Mouse (Mus musculus) lung, adult 18-20 months (tissue): Measurements from ENCODE around the gene Mrs2.
"Not testable (repeated sequence)": the region's sequence is repeated elsewhere in the genome, so short reads cannot be mapped to it uniquely, and the experiment has no call there.

Source experiments
- DNase-seq, 2 experiments: peaks; one replicate each; pipeline ENCODE4 v3.0.0; 2022; ENCODE audit warnings: mixed read lengths in 2 of 2

Mrs2 gene

DNA sequence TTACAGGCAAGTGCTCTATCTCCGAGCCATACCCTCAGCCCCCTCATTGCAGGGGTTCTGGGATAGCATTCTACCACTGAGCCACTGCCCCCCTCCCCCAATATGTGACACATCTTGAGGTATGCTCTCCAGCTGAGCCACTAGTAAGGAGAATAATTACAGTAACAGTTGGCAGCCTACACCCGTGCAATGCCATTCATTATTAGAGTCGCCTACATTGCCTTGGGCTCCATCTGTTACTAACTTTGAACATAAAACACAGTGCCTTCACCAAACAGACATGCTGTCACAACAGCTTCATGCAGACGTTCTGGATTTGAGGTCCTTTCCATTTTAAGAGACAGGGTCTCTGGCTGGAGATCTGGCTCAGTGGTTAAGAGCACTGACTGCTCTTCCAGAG lies 43.8 kb downstream of the Mrs2 start:
- no peak for DNase-seq

- not testable (repeated sequence) for DNase-seq
Measured at GRCm38 (mm10) chr13:24971776-24972175, 48.4 kb downstream of the Mrs2 start.

GRCm38 (mm10) chr13:24965846-24966201 lies 54.4 kb downstream of the Mrs2 start:
- no peak for DNase-seq

DNA sequence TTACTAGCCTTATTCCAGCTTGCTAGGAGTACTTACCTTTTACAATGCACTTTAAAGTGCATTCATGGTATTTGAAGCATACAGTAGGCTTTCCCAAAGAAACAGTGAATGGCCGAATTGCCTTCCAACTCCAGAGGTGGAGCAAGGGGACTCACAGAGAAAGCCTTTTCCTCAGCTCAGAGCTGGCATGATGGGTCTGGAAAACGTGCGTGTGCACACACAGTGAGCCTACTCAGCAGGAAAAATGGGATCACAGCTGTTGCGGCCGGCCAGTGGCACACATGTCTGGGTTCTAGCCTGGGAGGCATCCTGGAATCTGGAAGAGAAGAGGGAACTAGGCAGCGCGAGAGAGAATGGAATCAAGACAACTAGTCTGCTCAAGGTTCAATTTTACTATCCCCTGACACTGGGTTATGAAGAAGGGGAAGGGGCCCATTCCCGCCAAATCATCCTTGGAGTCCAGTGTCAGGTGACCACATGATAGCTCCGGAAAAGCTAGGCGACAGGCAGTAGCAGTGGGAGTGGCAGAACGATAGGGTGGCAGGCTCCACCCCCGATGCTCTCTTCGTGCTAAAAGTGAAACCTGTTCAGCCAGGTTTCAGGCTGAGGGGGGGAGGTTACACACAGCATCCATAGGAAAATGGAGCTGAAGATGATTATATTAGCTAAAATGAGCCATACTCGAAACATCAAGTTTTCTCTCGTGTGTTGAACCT lies 54.9 kb downstream of the Mrs2 start:
- peak; percentile 14 to 17 for DNase-seq

- DNase-seq: no peak
Measured at GRCm38 (mm10) chr13:24962119-24962518, 58.1 kb downstream of the Mrs2 start.

- no peak for DNase-seq
Measured at GRCm38 (mm10) chr13:24960084-24960483, 60.1 kb downstream of the Mrs2 start.

DNA sequence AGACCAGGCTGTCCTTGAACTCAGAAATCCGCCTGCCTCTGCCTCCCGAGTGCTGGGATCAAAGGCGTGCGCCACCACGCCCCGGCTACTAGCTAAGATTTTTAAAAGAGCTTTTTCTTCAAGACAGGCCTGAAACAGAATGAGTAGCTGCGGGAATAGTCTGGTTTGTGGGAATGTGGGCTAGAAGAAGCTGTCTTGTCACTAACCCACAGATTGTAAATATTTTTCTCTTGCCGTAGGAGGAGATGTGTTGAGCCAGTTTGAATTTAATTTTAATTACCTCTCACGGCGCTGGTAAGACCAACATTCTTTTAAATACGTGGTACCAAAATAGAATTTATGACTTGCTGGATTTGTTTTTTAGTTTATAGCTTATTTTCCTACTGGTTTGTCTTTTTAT lies 61.5 kb downstream of the Mrs2 start:
- no peak for DNase-seq

DNA sequence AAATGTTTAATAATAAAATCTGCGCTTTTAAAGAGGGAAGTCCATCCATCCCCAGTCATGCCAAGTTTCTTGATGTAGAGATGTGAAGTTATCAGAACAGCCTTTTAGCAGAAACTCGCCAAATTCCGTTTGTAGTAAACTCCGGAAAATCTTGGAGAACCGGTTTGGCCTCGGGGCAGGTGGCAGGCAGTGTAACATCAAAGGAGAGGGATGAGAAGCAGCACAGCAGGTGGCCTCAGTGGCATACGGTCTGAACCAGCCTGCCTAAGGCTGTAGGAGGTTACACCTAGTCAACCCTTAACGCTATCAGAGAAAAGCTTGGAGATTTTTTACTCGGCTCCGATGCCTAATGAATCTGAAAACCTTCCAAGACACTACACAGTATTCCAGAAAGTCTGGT lies 64.7 kb downstream of the Mrs2 start:
- DNase-seq: peak in 1 of 2 experiments; percentile 27

DNA sequence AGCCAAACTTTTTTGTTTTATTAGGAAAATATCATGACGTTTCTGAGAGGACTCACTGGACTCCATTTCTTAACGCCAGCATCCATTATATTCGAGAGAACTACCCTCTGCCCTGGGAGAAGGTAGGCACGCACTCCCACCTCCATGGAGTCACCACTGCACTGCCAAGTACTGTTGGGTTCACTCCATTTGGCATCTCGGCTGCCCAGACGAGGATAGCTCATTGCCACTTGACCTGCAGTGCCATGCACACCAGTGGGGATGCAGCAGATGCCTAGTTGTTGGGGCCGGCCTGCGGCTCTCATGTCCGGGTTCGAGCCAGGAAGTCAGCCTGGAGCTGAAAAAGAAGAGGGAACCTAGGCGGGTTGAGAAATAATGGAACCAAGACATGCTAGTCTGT lies 65.1 kb downstream of the Mrs2 start:
- DNase-seq: no peak

- no peak for DNase-seq
Measured at GRCm38 (mm10) chr13:24952659-24953058, 67.5 kb downstream of the Mrs2 start.

- DNase-seq: no peak
Measured at GRCm38 (mm10) chr13:24948870-24949269, 71.3 kb downstream of the Mrs2 start.

DNA sequence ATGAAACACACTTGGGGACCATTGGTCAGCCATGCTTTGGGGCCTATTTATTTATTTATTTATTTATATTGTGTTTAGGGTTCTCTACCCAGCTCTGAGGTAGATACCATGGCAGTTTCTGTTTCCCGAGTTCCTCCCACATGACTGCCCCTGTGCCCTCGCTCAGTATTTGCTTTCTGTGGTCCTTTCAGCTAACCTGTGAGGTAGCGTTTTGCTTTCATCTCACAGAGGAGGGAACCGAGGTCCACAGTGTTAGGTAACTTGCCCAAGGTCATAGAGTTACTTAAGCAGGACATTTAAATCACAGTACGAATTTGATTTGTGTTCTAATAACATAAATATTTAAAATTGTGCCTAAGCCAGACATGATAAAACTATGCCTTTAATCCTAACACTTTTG lies 73.0 kb downstream of the Mrs2 start:
- no peak for DNase-seq

DNA sequence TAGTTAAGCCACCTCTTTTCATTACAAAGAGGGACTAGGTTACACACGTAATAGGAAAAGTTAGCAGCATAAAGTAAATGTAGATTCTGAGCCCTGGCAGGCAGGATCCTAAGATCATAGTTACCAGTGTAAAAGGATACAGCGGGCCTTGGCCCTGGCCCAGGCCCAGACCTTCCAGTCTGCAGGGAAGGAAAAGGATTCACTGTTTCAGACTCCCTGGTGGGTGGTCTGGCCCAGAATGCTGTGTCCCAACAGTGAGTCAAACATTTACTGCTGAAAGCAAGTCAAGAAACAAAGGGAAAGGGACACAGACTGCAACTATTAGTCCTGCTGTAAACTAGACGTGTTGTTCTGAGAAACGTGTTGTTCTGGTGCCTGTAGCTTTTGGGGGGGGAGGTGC lies 74.6 kb downstream of the Mrs2 start:
- DNase-seq: no peak

GRCm38 (mm10) chr13:24943303-24943702 lies 76.9 kb downstream of the Mrs2 start:
- no peak for DNase-seq

GRCm38 (mm10) chr13:24942512-24943282 lies 77.5 kb downstream of the Mrs2 start, which contains the start of gene Gpld1:
Gene Gpld1 (plus strand): TSS chr13:24943152.
- DNase-seq: no peak

DNA sequence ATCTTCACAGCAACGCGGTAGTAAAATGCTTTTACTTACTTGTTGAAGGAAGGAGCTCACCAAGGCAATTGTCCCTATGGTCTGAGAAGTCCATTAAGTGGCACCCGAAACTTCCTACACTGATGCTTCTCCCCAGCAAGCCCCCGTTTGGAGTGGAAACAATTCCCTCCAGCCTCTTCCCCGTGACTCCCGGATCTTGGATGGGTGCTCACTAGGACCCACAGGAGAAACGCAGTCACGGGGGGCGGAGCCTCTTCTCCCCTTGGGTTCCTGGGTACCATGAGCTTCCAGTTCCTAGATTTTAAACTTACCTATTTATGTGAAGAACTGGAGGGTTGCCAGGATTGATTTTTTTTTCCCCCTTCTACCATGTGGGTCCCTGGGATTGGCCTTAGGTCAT lies 80.7 kb downstream of the Mrs2 start:
- DNase-seq: no peak

GRCm38 (mm10) chr13:24938683-24939082 lies 81.5 kb downstream of the Mrs2 start:
- DNase-seq: peak; percentile 66 to 81

GRCm38 (mm10) chr13:24937839-24938166 lies 82.4 kb downstream of the Mrs2 start:
- no peak for DNase-seq
